Mouse (Mus musculus): ENCODE data around the gene Gm42742. TPM values are rescaled to one million over a fixed set of nuclear protein-coding genes. Genes with fewer than 3 reads are reported as not detected.

Gene Gm42742
- 41.1 and 88.0 TPM in 2 replicates for polyA plus RNA-seq (2015; fragmentation: Nextera tagmentation; extraction: Ambion mirVana)

DNA sequence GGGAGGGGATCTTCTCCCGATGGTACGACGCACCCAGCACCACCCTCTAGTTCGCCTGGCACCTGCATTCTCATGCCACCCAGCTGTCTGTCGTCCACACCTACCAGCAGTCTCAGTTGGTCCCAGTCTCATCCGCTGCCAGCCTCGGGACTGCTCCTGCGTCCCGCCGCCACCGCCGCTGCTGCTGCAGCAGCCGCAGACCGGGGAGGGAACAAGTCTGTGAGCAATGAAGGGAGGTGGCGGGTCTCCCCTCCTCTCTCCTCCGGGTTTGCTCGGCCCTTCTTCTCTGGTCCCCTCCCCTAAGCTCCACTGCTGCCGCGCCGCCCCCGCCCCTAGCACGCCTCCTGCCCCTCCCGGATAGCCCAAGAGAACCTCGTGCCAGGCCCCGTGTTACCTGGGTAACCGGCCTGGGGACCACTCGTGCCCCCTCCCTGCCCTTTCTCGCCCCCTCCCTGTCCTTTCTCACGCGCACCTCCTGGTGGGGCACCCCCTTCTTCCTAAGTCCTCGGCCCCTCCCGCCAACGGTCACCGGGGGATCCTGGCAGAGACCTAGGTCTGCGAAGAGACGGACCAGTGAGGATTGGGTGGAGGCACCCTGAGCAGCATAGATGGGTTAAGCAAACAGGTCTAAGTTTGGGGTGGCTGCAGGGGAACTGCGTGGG, at the start of gene Gm42742, which contains the start of gene Prrt2:
TSS of gene Gm42742 (minus strand) at position 197 of the 662 bp plus-strand sequence.
TSS of gene Prrt2 (minus strand) at position 311 of the 662 bp plus-strand sequence.
- Histone ChIP-seq H3K9ac (peak within 1 kb of the TSS; percentile 100), H3K9me3 (replicated peaks) (no peaks in the 10 kb centered on the region), H3K4me3 (peak within 1 kb of the TSS; percentile 55), H3K27me3 (no peaks in the 10 kb centered on the region), H3K4me2 (peak within 1 kb of the TSS; percentile 99), H3K4me1 (peaks cover 82% of the 10 kb centered on the region), H3K27ac (peak within 1 kb of the TSS; percentile 92), H3K36me3 (ENCODE audit: poor library complexity, severe bottlenecking) (peaks cover 33% of the 10 kb centered on the region)
- WGBS = 2% methylated on average over 30 of the region's 37 CpGs
- peak; percentile 16 for ATAC-seq

DNA sequence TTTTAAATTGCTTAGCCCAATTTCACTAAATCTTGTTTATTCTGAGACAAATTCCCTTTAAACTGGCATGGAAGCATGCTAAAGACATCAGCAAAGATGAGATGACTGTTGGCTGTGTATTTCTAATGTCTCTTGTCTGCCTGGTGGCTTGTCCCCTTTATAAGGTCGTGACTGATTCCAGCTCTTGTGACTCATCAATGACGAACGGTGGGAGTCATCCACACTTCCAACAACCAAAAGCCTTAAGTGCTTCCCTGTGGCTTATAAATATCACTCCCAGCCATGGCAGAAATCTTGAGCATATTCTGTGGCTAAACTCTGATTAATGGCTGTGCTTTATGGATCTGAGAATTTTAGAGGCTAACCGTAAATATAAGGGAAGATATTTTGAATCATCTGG, 45.4 kb upstream of the Gm42742 start:
- no peaks in the 10 kb centered on the region for H3K9me3 ChIP-seq (replicated peaks)
- no peak overlapping the region for H3K27ac ChIP-seq
- WGBS = 84% methylated on average over 4 of the region's 4 CpGs
- no peak overlapping the region for H3K4me3 ChIP-seq
- no peaks in the 10 kb centered on the region for H3K36me3 ChIP-seq (ENCODE audit: poor library complexity, severe bottlenecking)
- H3K27me3 ChIP-seq = no peaks in the 10 kb centered on the region
- H3K9ac ChIP-seq = no peak overlapping the region
- no peak overlapping the region for H3K4me2 ChIP-seq
- ATAC-seq = no peak
- H3K4me1 ChIP-seq = no peaks in the 10 kb centered on the region

DNA sequence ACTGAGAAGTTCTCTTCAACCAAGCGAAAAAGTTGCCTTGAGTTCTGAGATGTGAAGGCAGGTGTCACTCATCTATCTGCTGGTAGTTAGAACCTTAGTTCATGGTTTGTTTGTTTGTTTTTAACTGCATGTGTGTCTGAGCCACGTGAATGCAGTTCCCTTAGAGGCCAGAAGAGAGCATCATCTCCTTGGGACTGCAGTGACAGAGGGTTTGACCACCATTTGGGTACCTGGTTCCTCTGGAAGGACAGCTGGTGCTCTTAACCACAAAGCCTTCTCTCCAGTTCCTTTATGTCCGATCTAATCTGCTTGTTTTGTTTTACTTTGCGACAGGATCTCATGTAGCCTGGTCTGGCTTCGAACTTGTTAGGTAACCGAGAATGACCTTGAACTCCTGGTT, 44.6 kb upstream of the Gm42742 start:
- Histone ChIP-seq H3K4me2 (no peak overlapping the region), H3K4me3 (no peak overlapping the region), H3K36me3 (ENCODE audit: poor library complexity, severe bottlenecking) (no peaks in the 10 kb centered on the region), H3K27ac (no peak overlapping the region), H3K27me3 (no peaks in the 10 kb centered on the region), H3K9ac (no peak overlapping the region), H3K4me1 (no peaks in the 10 kb centered on the region), H3K9me3 (replicated peaks) (no peaks in the 10 kb centered on the region)
- no peak for ATAC-seq
- 87% methylated on average over 6 of the region's 6 CpGs for WGBS

DNA sequence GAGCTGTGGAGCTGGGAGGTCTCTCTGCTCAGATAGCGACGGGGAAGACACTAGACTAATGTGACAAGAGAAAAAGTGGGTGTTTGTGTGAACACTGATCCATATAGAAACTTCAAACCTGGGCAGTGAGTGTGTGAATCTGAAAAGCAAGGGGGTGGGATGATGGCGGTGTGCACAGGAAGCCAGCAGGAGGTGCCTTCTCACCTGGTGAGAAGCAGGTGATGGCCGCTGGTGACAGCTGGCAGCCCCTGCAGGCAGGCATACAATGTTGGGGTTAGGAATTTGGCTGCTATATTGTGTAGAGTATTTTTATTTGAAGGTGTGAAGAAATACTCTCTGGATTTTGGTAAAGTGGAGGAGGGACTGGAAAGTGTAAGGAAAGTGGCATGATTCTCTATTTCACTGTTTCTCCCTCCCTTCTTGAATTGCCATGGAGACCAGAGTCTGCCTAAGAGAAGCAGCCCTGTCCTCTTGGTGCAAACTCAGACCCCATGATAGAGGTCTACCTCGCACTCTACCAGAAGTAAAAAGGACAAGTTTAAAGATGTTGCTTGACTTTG, 34.2 kb upstream of the Gm42742 start:
- ATAC-seq = no peak
- Histone ChIP-seq H3K4me3 (no peak overlapping the region), H3K36me3 (ENCODE audit: poor library complexity, severe bottlenecking) (no peaks in the 10 kb centered on the region), H3K4me2 (no peak overlapping the region), H3K9ac (no peak overlapping the region), H3K4me1 (no peaks in the 10 kb centered on the region), H3K27ac (no peak overlapping the region), H3K27me3 (no peaks in the 10 kb centered on the region; the same call in 1 of the 2 replicates), H3K9me3 (replicated peaks) (no peaks in the 10 kb centered on the region)
- 83% methylated on average over 5 of the region's 5 CpGs for WGBS

DNA sequence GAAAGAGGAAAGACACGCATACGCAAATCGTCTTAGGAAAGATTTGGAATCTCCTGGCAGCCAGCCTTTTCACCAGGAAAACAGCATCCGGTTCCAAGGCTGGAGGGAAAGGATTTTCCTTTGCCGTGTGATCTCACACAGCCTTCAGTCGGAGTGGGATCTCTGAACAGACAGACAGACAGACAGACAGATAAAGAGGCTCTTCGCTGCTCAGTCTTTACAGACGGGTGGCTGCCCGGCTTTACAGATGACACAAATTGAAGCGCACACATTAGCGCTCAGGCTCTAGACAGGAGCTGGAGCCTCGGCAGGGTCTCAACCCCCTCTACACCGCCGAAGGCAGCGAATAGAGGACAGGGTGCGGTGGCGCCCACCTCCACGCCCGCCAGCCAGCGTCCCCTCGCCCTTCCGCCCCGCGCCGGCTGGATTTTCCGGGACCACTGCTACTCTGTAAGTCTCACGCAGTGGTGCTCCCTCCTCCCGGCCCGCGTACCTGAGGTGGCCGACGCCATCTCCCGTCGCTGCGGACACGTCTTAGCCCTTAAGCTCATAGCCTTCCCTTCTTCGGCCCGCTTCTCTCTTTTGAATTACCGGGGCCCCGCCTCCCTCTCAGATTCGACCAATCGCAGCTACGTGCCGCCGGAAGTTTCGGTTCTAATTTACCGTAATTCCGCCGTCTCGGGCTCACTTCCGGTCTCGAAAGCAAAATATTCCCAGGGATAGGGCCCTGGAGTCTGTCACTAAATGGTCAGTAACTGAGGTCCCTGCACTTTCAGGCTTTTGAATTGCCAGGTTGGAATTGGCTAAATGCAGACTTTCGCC, 21.2 kb upstream of the Gm42742 start, which contains the start of gene Kif22:
TSS of gene Kif22 (minus strand) at position 621 of the 822 bp plus-strand sequence.
- H3K4me1 ChIP-seq = peaks cover 22% of the 10 kb centered on the region
- under 1% methylated on average over 53 of the region's 53 CpGs for WGBS
- peak within 1 kb of the TSS; percentile 86 for H3K9ac ChIP-seq
- peak within 1 kb of the TSS; percentile 57 for H3K27ac ChIP-seq
- H3K9me3 ChIP-seq (replicated peaks) = no peaks in the 10 kb centered on the region
- H3K36me3 ChIP-seq (ENCODE audit: poor library complexity, severe bottlenecking) = peaks cover 13% of the 10 kb centered on the region
- peak; percentile 89 for ATAC-seq
- peak within 1 kb of the TSS; percentile 85 for H3K4me2 ChIP-seq
- H3K4me3 ChIP-seq = peak within 1 kb of the TSS; percentile 94
- no peaks in the 10 kb centered on the region for H3K27me3 ChIP-seq

DNA sequence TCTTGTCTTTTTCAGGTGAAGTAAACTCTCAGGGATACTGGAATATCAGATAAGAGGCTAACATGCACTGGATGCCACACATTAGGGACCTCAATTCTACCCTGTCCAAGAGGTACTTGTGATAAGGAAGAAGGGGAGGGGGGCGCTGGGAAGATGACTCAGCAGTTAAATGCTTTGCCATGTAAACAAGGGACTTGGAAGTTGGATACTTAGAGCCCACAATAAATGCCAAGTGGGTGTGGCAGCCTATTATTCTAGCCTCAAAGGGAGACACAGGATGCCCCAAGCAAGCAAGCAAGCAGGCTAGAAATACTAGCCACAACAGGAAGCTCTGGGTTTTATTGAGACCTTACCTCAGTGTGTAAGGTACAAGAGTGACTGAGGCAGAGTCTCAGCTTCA, 10.3 kb upstream of the Gm42742 start:
- H3K4me2 ChIP-seq = no peak overlapping the region
- H3K4me3 ChIP-seq = no peak overlapping the region
- WGBS = 82% methylated on average over 1 of the region's 1 CpGs
- H3K27me3 ChIP-seq = no peaks in the 10 kb centered on the region
- H3K9me3 ChIP-seq (replicated peaks) = no peaks in the 10 kb centered on the region
- H3K4me1 ChIP-seq = peaks cover 10% of the 10 kb centered on the region
- H3K36me3 ChIP-seq (ENCODE audit: poor library complexity, severe bottlenecking) = peaks cover 74% of the 10 kb centered on the region
- H3K27ac ChIP-seq = no peak overlapping the region
- no peak overlapping the region for H3K9ac ChIP-seq
- ATAC-seq = no peak

DNA sequence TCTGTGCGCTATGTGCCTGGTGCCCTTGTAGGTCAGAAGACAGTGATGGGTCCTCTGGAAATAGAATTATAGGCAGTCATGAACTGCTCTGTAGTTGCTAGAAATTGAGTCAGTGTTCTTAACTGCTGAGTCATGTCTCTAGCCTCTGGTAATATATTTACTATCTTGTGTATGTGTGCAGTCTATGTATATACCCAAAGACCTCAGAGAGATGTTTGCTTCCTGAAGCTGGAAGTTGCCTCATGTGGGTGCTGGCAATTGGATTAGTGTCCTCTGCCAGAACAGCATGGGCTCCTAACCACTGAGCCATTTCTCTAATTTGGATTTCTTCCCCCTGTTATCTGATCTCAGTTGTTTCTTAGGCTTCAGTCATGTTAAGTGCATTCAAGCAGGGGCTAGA, 9.3 kb upstream of the Gm42742 start:
- Histone ChIP-seq H3K36me3 (ENCODE audit: poor library complexity, severe bottlenecking) (peaks cover 65% of the 10 kb centered on the region), H3K9ac (no peak overlapping the region), H3K4me2 (no peak overlapping the region), H3K27ac (no peak overlapping the region), H3K4me3 (no peak overlapping the region), H3K4me1 (peaks cover 11% of the 10 kb centered on the region), H3K27me3 (no peaks in the 10 kb centered on the region), H3K9me3 (replicated peaks) (no peaks in the 10 kb centered on the region)
- no peak for ATAC-seq
- WGBS = 100% methylated on average over 1 of the region's 1 CpGs

DNA sequence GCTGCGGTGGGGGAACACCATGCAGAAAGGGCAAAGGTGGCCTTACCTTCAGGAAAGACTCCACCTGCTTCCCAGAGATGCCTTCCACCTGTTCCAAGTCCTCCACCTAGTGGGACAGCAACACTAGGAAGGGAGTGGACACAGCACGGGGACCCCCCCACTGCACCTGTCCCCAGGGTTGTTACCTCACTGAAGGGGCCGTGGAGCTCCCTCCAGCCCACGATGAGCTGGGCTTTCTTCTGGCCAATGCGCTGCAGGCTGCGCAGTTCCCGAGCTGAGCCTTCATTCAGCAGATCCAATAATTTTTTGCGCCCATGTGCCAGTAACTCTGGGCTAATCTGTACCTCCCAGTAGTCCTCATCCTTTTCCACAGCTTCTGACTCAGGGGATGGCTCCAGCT, 7.0 kb upstream of the Gm42742 start:
- peak; percentile 7 for ATAC-seq
- WGBS = 58% methylated on average over 8 of the region's 8 CpGs
- peaks cover 61% of the 10 kb centered on the region for H3K36me3 ChIP-seq (ENCODE audit: poor library complexity, severe bottlenecking)

DNA sequence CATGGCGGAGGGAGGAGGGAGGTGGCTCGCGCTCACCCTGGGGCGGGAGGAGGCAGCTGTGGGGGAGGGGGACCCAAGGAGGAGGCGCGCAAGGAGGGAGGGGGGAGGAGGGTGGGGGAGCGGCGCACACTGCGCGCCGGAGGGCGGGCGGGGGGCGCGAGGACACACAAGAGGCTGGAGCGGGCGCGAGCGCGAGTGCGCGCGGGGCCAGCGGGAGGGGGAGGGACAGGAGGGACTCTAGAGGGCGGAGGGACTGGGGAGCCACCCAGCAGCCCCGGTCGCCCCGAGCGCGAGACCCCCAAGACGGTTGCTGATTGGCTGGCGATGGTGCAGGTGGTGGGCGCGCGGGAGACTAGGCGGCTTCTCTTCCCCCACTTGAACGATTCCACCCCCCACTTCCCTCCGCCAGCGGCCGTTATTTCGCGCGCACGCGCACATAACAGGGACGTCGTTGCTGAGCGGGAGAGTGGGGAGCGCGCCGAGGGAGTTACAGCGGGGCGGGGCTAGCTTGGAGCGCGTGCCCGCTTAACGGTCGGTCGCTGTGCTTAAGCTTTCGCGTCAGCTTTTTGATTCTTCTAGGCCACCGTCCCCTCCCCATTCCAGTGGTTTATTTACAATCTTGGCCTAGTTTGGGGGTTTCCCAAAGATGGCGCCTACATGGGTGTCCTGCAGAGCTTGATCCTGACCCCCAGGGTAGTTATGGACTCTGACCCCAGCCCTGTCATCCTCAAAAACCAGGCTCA, 6.3 kb upstream of the Gm42742 start, which contains the start of gene Maz:
TSS of gene Maz (minus strand) at position 54 of the 743 bp plus-strand sequence.
- no peaks in the 10 kb centered on the region for H3K9me3 ChIP-seq (replicated peaks)
- ATAC-seq = peak; percentile 91
- H3K27ac ChIP-seq = peak within 1 kb of the TSS; percentile 99
- under 1% methylated on average over 48 of the region's 63 CpGs for WGBS
- no peaks in the 10 kb centered on the region for H3K27me3 ChIP-seq
- peaks cover 41% of the 10 kb centered on the region for H3K4me1 ChIP-seq
- H3K4me2 ChIP-seq = peak within 1 kb of the TSS; percentile 99
- H3K36me3 ChIP-seq (ENCODE audit: poor library complexity, severe bottlenecking) = peaks cover 61% of the 10 kb centered on the region
- peak within 1 kb of the TSS; percentile 94 for H3K4me3 ChIP-seq
- peak within 1 kb of the TSS; percentile 100 for H3K9ac ChIP-seq

More for the DNA sequence above, 7.0 kb upstream of the Gm42742 start:
- Histone ChIP-seq H3K9me3 (replicated peaks) (no peaks in the 10 kb centered on the region), H3K27me3 (no peaks in the 10 kb centered on the region), H3K9ac (peak overlapping the region; percentile 69), H3K4me1 (peaks cover 33% of the 10 kb centered on the region), H3K27ac (peak overlapping the region; percentile 99), H3K4me2 (peak overlapping the region; percentile 74), H3K4me3 (peak overlapping the region; percentile 94)

DNA sequence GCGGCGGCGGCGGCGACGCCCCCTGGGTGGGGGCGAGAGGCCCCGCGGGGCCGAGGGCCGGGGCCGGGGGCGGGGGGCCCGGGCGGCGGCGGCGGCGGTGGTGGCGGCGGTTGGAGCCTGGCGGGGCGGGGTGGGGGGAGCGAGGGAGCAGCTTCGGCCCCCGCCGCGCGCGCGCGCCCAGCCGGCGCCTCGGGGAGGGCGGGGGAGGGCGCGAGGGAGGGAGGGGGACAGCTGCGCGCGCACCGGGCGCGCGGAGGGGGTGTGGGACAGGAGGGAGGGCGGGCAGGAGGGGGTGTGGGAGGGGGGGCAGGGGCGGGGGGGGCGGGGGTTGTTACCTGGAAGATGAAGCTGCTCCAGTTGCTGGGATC, 5.7 kb upstream of the Gm42742 start:
- peak overlapping the region; percentile 100 for H3K9ac ChIP-seq
- H3K36me3 ChIP-seq (ENCODE audit: poor library complexity, severe bottlenecking) = peaks cover 61% of the 10 kb centered on the region
- no peaks in the 10 kb centered on the region for H3K9me3 ChIP-seq (replicated peaks)
- no peak for ATAC-seq
- peak overlapping the region; percentile 99 for H3K4me2 ChIP-seq
- H3K4me3 ChIP-seq = peak overlapping the region; percentile 94
- no peaks in the 10 kb centered on the region for H3K27me3 ChIP-seq
- H3K27ac ChIP-seq = peak overlapping the region; percentile 99
- H3K4me1 ChIP-seq = peaks cover 46% of the 10 kb centered on the region
- no CpG with 5 or more reads among the region's 48 CpGs for WGBS

DNA sequence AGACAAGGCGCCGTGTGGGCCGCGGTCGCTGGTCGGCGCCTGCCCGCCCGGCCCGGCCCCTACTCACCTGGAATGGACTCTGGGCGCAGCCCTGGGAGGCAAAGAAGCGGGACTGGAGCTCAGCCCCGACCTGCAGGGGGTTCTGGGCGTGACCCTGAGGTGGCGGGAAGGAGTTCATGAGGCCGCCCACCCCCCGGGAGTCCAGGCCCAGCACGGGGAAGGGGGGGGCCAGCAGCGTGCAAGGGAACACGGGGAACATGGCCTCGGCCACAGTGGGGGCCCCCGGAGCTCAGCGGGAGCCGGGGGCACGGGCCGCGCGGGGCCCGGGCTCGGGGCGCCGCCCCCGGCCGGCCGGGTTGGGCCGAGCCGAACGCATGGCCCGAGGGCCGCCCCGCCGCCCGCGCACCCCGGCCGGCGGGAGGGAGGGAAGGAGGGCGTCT, 5.3 kb upstream of the Gm42742 start:
- peak; percentile 6; the same call in 1 of the 2 replicates for ATAC-seq
- H3K4me3 ChIP-seq = peak overlapping the region; percentile 94
- H3K9ac ChIP-seq = peak overlapping the region; percentile 100
- WGBS = under 1% methylated on average over 17 of the region's 48 CpGs
- peaks cover 58% of the 10 kb centered on the region for H3K36me3 ChIP-seq (ENCODE audit: poor library complexity, severe bottlenecking)
- H3K27me3 ChIP-seq = no peaks in the 10 kb centered on the region
- H3K27ac ChIP-seq = peak overlapping the region; percentile 99
- H3K4me2 ChIP-seq = peak overlapping the region; percentile 99
- no peaks in the 10 kb centered on the region for H3K9me3 ChIP-seq (replicated peaks)
- peaks cover 50% of the 10 kb centered on the region for H3K4me1 ChIP-seq
